Mouse (Mus musculus) kidney, adult 18-20 months (tissue): ENCODE results near the gene Gm10226.
"Not testable (repeated sequence)": the region's sequence is repeated elsewhere in the genome, so short reads cannot be mapped to it uniquely, and the experiment has no call there.

Source experiments
- DNase-seq: peaks from one replicate; pipeline ENCODE4 v3.0.0; 2021

Gene Gm10226

DNA sequence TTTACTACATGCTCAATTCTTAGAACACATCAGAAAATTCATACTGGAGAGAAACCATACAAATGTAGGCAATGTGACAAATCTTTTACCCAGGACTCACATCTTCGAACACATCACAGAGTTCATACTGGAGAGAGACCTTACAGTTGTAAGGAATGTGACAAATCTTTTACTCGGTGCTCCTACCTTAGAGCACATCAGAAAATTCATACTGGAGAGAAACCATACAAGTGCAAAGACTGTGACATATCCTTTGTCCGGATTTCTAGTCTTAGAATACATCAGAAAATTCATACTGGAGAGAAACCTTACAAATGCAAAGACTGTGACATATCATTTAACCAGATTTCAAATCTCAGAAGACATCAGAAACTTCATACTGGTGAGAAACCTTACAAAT, at the start of gene Gm10226:
Gene Gm10226 (plus strand): TSS at position 301 of the 400 bp plus-strand sequence.
- no peak for DNase-seq

DNA sequence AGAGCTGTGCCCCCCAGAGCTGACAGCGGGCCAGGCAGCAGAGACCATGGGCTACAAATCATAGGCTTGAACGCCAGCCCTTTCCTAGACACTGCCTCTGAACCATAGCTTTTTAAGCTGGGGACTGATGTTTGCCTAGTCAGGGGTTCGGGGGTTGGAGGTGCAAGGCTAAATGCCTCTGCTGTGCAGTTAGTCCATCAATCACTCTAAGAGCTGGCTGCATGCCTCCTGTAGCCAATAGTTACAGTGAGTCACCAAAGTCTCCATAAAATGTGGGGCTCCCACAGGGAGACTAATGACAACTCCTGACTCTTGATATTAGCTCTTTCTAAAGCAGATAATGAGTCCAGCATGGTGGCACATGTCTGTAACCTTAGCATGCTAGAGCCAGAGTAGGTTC, 42.9 kb upstream of the Gm10226 start:
- DNase-seq, result no peak

DNA sequence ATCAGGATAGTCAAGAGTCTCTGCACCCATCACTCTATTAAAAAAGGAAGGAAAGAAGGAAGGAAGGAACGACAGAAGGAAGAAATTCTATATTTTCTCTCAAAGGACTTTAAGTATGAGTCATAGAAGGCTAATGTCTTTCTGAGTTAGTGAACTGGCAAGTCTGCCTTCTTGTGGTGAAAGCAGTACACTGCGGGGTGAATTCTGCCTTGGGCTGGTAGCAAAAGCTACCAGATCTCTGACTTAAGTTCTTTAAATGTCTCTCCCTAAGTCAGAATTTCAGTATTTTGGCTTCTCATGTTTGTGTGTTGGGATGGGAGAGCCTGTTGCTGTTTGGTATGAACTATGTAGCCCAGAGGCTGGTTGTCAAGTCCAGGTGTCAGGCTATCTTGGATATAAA, 41.7 kb upstream of the Gm10226 start:
- DNase-seq, result no peak

DNA sequence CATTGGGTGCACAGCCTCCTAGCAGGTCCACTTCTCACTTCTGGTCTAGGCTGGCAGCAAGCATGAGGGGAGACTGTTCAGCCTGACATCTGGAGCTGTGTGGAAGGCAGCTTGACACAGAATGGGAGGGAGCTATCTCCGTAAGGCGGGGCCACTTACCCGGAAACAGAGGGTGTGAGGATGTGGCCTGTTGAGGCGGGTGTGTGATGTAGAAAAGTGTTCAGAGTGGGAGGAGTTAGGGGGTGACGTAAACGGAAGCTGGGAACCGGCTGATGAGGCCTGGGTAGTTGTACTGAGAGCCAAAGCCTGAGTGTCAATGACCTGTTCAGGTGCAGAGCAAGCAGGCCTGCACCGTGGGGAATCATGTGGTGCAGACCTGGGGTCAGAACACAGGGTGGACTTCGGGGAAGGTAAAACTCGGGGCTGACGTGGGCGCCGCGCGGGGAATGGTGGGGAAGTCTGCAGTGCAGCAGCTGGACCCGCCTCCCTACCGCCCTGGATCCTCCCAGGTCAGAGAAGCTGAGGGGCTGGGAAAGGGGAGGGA, 41.2 kb upstream of the Gm10226 start, which contains the start of gene Zfp983:
Gene Zfp983 (plus strand): TSS at position 261 of the 544 bp plus-strand sequence.
- DNase-seq, result peak; percentile 73

DNA sequence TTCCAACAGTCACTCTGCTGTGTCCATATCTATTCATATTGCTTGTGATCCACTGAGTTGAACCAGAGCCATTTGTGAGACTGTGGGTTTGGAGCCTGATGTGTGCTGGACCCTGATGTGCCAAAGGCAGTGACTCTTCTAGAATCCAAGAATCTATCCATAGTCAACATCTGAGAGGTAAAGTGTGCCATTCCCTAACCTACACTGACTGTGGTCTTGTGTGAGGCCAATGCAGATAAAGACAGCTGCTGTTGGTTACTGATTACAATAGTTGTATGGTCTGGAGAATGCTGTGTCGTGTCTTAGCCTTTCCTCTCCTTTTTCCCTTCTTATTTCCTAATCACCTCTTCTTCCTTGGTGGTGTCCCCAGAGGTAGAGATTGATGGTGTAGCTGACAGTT, 12.8 kb upstream of the Gm10226 start:
- DNase-seq, result not testable (repeated sequence)

DNA sequence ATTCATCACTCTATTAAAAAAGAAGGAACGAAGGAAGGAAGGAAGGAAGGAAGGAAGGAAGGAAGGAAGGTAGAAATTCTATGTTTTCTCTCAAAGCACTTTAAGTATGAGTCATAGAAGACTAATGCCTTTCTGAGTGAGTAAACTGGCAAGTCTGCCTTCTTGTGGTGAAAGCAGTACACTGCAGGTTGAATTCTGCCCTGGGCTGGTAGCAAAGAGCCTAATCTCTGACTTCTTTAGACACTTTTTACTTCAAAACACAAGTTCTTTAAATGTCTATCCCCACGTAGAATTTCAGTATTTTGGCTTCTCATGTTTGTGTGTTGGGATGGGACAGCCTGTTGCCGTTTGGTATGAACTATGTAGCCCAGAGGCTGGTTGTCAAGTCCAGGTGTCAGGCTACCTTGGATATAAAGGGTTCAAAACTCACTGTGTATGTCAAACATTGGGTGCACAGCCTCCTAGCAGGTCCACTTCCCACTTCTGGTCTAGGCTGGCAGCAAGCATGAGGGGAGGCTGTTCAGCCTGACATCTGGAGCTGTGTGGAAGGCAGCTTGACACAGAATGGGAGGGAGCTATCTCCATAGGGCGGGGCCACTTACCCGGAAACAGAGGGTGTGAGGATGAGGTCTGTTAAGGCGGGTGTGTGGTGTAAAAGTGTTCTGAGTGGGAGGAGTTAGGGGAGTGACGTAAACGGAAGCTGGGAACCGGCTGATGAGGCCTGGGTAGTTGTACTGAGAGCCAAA, 12.2 kb upstream of the Gm10226 start:
- DNase-seq, result peak; percentile 87

DNA sequence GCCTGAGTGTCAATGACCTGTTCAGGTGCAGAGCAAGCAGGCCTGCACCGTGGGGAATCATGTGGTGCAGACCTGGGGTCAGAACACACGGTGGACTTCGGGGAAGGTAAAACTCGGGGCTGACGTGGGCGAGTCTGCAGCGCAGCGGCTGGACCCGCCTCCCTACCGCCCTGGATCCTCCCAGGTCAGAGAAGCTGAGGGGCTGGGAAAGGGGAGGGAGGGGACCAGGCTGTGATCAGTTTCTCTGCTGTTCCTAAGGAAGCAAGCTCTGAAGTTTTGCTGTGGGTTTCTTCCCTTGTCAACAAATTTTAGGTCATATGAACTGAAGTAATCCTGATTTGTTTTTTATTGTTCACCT, 11.7 kb upstream of the Gm10226 start:
- DNase-seq, result not testable (repeated sequence)

DNA sequence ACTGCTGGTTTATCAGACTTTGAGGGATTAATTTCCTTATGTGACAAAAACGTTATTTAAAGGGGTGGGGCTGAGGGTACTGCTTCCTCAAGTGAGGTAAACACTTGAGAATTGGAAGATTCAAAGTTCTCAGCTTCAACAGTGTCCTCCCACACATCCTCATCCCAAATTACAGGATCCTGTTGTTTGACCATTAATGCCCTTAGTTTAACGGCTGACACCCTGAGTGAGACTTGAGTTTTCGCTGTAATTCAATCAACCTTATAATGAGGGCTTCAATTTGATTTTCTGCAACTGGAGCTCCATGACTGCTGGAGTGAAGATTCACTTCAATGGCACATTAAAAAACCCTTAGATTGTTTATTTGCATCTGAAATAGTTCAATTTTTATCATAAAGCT, 1.7 kb downstream of the Gm10226 start:
- DNase-seq, result no peak

DNA sequence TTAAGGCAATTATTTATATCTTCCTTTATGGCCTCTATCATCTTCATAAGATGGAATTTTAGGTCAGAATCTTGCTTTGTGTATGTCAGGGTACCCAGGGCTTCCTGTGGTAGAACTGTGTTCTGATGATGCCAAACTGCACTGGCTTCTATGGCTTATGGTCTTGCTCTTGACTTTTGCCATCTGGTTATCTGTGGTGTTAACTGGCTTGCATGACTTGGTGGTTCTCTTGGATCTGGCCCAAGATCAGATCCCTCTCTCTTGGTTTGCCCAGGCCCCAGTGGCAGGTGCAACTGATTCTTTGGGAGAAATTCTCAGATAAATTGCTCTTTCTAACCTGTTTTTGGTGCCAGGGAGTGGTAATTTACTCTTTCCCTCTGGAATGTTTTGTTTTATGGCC, 4.4 kb downstream of the Gm10226 start:
- DNase-seq, result no peak

DNA sequence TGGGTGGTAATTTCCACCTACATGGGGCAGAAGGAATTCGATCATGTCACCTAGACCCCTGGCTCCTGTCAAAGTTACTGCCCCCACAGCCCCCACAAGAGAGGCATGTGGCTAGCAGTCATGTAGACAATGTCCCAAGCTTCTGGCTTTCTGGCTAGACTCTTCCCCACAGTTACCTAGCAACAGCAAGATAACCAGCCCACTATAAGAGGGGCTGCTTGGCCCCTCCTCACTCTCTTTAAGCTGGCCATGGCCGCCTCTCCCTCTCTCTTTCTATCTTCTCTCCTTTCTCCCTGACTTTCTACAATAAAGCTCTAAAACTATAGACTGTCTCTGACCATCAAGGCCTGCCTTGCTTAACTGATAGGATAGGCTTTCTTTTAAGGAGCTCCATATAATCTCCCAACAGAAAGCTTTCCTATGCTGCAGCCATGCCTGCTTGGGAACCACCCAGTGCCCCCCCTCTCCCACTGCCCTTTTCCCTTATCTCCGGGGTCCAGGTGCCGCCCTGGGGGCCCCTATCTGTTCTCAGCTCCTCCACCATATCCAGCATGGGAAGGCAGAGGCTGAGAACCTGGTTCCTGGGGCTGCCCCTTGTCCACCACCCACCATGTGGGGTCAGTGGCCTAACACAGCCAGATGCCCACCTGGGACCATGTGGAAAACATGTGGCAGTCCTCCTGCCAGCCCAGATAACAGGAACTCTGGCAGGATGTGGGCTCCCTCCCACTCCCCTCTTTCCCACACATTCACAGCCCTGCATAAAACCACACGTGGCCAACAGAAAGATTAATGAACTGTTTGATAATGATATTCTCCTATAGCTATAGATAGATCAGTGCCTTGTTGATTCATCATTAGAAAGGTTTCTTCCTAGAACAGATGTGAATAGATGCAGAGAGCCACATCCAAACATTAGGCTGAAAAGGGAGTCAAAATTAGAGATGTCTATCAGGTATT, 10.9 kb downstream of the Gm10226 start:
- no peak for DNase-seq

DNA sequence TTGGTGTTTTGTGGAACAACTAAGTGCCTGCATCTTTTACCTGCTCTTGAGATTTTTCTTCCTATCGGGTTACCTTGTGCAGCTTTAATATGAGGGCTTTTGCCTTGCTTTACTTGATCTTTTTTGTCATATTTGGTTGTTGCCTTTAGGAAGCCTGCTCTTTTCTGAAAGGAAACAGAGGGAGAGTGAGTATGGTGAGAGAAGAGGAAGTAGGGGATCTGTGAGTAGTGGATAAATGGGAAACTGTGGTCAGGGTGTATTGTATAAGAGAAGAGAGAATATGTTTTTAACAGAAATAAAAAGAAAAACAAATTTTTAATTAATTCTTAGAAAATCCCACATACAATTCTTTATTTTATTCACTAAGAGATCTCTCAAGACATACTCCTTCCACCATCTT, 11.8 kb downstream of the Gm10226 start:
- DNase-seq, result no peak

DNA sequence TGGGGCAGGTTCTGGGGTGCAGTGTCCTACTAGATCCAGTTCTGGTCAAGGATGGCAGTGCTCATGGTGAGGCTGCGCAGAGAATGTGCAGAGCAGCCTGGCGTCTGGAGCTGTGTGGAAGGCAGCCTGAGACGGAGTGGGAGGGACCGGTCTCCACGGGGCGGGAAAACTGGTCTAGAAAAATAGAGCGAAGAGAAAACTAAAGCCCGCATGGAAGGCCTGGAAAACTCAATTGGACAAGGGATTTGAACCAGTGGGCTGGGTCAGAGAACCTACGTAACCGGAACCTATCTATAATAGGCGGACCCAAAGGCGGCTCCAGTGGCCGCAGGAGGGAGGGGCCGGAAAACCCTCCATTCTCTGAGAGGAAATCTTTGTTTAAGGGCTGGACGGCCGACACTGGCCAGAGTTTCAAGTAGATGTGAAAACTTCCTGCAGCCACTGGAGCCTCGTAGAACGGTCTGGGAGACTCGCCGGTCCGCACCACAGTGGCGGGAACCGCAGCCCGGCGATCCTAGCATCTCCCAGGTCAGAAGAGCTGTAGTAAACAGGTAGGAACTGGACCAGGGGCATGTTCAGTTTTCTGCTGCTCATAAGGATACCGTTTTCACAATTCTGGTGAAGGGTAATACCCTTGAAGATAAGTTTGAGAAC, 15.8 kb downstream of the Gm10226 start, which contains the start of gene Zfp760:
Gene Zfp760 (plus strand): TSS at position 399 of the 654 bp plus-strand sequence.
- DNase-seq, result peak; percentile 89

DNA sequence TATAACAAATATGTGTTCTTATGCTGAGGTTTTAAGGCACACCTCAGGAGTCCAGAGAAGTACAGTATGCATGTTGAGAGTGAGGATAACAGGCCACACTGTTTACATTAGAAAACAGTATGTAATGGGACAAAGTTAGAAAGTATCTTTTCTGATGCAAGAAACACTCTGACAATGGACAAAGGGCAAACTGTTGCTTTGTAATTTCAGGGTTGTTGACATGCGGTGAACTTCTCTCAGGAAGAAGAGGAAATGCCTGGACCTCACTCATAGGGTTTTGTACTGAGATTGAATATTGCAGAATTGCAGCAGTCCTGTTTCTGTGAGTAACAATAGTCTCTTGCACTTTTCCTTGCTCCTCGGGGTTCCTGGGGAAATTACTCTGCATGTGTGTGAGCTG, 16.7 kb downstream of the Gm10226 start:
- no peak for DNase-seq

DNA sequence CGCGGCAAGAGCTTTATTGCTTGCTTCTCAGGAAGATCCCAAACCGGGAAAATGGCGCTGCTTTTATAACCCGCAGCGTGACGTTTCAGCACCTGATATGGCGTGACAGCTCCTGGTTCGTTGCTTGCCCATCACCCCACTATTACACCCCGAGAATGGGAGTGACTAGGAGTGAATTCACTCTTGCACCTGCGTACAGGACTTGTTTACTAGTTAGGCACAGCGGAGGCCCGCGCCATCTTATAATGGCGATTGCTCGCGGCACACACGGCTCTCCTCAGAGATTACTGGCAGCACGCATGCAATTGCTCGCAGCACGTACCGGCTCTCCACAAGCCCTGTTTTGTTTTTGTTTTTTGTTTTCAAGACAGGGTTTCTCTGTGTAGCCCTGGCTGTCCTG, 38.8 kb downstream of the Gm10226 start, which contains the start of gene Zfp229:
Gene Zfp229 (plus strand): TSS at position 301 of the 400 bp plus-strand sequence.
- not testable (repeated sequence) for DNase-seq

DNA sequence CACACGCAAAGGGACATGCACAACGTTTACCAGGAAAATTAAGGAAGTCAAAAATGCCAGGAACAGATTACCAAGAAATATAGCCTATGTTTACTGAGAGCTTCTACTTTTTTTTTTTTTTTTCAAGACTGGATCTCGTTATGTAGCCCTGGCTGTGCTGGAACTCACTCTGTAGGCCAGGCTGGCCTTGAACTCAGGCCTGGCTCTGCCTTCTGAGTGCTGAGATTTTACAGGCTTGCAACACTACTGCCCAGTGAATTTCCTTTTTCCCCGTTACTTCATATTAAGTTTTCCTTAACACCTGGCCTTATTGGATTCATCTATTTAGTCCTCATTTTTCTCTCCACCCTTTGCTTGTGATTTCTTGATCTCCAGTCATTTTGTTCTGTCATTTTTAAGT, 41.4 kb downstream of the Gm10226 start:
- no peak for DNase-seq

DNA sequence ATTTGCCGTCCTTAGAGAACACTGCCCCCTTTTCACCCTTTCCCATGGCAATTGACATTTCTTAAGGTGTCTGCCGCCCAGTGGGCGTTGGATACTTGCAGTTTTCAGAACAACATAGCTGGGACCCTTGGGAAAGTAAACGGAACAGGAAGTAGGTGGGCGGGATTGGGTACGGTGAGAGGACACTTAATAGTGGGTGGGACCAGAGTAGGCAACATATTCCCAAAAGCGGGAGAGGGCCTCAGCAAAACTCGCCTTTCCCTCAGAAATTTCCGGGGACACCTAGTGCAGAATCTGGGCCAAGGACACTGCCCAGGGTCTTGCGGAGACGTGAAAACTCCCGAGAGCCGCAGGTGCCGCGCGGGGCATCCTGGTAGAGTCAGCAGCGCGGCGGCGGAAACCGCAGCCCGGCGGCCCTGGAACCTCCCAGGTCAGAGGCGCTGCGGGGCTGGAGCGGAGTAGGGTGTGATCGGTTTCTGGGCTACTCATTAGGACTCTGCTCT, 41.9 kb downstream of the Gm10226 start:
- DNase-seq, result peak; percentile 83
